Mouse (Mus musculus) large intestine, adult 2 months (tissue): Measurements from ENCODE around the gene Iqschfp. TPM values are rescaled to one million over a fixed set of nuclear protein-coding genes. Genes with fewer than 3 reads are reported as not detected.

Experiments
- DNase-seq: peaks from one replicate; pipeline ENCODE4 v3.0.0-alpha.2; 2012; ENCODE audit warnings: low read depth, low spot score
- whole genome bisulfite sequencing: fragments of 180-500 bp; shearing (Covaris S2); methylation state at CpG from one replicate; pipeline ENCODE4 v1.1.7; 2018; 5-methylcytosine and 5-hydroxymethylcytosine counted together
- polyA plus RNA-seq: library from polyadenylated mRNA; depleted of rRNA; stranded (reverse); fragments of >200 nt; gene quantifications from 2 replicates; pipeline ENCODE4 v1.2.3, GENCODE M21; 2012

Gene Iqschfp
- polyA plus RNA-seq, 1 experiment, result not detected

DNA sequence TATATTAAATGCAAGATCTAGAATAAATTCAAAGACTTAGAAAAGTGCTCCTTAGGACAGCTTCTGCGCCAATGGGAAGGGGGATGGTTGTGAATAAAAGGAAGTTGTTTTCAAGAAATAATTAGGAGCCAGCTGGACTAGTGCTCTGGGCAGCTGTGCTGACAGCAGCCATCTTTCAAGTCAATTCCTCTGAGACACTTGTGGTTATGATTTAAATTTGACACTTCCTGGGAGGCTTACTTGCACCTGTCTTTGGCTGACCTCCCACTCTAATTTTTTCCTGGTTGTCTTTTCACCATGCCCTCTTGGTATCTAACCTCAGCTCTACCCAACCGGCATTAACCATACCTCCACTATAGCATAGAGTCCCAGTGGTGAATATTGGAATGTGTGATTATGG is 55.0 kb downstream of the Iqschfp start:
- DNase-seq, result no peak
- 73% methylated on average over 2 of the region's 2 CpGs for WGBS

DNA sequence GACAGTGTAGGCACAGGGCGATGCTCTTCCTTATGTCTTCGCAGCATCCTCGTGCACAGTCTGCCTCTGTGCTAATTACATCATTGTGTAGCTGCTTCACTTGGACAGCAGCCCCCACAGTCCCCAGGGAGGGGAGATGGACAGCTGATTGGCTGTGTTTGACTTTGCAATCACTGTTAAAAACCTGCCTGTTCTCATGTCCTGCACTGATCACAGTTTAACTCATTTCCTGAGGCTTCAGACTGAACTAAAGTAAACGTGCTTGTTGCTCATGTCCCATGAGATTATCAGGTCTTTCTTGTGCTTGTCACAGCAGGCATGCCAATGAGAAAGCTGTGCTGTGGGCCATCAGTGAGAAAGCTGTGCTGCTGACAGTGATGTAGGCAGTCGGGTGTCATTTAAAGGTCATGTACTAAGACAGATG is 60.5 kb downstream of the Iqschfp start:
- no peak for DNase-seq
- 66% methylated on average over 5 of the region's 5 CpGs for WGBS

DNA sequence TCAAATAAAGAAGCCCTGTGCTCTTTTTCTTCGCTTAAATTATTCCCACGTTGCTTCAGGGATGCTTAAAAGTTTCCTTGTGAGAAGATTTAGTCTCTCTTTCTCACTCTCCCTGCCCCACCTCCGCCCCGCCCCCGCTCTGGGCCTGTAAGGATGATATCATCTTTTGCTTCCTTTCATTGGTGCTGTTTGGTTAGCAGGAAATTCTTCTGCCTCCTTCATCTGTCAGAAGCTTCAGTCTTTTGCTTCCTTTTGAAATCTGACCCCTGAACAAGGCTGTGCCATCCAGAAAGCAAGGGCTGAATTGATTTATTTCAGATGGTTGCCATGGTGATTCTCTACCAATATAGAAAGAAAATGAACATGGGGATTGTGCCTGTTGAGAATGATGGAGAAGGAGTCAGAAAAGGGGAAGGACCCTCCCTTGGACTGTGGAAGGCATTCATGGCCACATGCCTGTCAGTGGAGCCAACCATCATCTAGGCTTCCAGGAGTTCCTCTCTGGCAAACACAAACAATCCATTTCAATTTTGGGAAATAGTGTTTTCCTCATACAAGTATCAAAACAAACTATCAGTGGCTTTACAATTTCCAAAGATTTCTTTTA is 62.5 kb downstream of the Iqschfp start:
- 34% methylated on average over 5 of the region's 5 CpGs for WGBS

DNA sequence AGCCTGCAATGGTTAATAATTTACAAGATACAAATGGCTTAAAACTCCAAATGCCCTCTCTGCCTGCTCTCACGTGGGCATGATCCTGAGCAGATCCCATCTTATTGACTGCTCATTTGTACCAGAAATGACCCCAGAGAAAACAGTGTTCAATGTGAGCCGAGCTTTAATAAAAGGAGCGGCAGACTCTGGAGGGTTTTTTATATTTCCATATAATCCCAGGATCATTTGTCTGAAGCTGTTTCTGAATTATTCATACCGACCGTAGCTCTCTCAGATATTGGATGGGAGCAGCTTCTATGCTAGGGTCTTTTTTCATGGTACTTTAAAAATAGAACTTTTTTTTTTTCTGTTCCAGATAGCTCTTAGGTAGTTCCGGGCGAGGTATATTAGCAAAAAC is 67.6 kb downstream of the Iqschfp start:
- no peak for DNase-seq
- WGBS, result 71% methylated on average over 7 of the region's 7 CpGs

More for the DNA sequence above, 62.5 kb downstream of the Iqschfp start:
- DNase-seq, result no peak

DNA sequence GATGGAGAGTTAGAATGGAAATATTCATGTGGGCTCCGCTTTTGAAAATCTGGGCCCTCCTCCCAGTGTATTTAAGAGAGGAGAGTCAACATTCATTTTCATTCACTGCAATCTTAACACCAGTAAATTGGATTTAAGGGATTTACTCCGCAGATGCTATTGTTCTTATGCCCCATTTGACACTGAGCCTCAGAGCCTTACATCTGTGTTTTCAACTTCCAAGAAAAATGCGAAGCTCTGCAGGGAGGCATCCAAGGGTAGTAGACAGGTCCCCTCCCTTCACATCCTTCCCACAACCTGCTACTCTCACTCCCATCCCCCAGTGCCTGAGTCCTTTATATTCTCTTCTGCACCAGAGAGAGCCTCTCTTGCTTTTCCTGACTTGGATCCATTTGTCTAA is 68.1 kb downstream of the Iqschfp start:
- no peak for DNase-seq
- 79% methylated on average over 3 of the region's 3 CpGs for WGBS

DNA sequence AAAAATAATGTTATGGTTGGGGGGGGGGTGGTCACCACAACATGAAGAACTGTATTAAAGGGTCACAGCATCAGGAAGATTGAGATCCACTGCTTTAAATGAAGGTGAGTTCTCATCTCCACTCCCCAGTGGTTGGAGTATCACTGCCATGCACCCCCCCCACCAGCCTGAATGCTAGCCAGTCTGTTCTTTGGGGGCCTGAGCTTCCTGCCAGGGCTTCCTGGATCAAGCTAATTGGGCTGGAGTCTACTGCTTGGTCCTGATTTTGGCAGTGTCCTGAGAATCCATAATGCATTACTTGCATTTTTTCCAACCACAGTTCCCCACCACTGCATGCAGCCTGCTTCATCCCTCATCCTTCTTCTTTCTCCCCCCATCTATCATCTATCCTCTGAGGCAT is 68.7 kb downstream of the Iqschfp start:
- DNase-seq, result no peak

DNA sequence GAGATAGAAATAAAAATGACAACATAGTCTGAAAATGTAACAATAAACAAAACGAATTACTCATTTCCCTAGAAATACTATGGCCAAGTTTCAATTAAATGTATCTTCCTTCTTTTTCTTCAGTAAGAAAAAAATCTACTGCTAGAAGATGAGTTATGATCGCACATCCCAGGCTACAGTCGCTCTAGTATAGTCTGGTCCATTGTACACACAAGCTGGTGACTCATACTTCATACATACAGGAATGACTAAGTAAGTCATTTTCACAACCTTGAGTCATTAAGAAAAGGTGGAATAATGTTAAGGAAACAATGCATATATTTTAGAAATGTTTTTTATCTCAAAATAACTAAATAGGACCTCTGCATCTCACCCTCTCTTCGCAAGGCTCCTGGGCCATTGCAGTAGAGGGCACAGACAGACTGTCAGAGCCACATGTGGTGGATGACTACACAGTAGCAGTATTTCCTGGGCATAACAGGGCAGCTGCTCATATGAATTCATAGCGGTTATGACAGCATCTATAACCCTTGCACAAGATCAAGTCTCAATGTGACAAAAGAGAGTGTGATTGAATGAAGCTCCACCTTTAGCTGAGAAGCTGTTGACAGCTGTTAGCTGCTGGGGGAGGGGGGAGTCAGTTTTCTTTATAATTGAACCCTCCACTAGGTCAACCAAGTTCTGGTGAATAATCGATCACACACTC is 70.1 kb downstream of the Iqschfp start:
- DNase-seq, result no peak
- 84% methylated on average over 6 of the region's 6 CpGs for WGBS

DNA sequence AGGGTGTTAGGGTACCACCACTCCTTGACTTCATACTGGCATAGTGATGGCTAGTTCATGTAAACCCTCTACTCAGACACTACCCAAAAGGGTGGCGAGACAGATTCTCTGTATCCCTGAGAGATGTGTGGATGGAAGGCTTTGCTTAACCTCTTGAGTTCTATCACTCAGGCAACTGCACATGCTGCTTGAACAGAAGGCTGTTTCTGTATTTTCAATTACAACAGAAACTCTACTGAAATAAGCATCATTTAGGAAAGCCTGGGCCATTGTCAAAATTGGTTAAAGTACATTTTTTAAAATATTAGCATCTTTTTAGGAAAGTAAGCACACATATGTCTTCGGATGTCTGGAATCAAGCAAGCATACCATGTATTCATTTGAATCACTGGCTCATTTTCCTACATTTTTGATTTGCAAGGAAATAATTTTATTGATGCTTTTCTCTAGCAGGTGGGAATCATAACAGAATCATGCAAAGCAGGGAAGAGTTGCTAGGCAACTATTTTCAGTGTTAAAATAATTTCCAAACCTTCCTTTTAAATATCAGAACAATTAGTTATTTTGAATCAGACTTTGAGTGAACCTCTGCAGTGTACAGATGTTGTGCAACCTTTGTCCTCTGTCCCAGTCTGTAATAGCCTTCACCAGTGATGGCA is 82.4 kb downstream of the Iqschfp start:
- 86% methylated on average over 2 of the region's 2 CpGs for WGBS
- no peak for DNase-seq

DNA sequence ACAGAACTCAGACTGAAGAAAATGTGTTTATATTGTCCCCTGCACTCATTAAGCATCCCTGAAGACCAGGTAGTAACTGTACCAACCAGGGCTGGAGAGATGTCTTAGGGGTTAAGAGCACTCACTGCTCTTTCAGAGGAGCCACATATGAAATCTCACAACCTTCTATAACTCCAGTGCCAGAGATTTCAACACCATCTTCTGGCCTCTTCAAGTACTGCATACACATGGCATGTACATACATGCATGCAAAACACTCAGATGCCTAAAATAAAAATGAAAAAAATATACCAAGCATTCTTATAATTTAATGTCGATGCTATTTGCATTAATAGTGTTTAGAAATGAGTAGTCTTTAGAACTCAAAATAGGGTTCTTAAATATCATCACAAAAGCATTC is 88.0 kb downstream of the Iqschfp start:
- no peak for DNase-seq
- 74% methylated on average over 1 of the region's 1 CpGs for WGBS

DNA sequence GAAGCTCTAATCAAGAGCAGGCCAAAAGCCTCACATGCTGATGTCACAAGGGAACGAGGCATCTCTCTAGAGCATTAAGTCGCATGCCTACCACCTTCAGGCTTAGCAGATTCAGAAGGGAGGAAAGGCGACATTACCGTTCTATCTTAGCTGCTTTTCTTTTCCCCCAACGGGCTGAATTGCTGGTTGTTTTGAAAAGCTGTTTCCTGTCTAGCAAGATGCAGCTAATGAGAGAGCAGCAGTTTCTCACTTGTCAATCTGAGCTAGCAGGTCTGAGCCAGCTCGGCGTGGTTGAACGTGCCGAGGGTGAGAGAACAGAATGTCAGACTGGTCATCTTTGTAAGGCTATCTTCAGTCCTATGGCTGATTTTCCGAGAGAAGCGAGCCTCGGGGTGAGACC is 91.3 kb downstream of the Iqschfp start:
- 63% methylated on average over 12 of the region's 12 CpGs for WGBS
- DNase-seq, result no peak

DNA sequence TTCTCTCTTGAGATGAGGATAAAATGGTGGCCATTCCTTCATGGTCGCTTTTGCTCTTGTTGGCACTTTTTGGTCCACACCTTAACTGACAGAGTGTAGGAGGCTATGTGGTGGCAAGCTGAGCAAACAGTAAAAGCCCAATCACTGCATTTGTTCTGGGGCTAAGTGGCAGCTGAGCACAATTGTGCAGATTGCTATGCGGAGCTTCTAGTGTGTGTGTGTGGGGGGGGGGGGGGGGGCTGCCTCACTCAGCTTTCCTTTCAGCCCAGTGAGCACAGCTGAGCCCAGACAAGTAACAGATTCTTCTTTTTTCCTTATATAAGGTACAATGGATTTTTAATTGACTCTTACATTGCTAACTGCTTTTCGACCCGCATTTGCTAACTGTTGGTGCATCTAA is 110.4 kb downstream of the Iqschfp start:
- DNase-seq, result no peak
- WGBS, result 76% methylated on average over 4 of the region's 4 CpGs

DNA sequence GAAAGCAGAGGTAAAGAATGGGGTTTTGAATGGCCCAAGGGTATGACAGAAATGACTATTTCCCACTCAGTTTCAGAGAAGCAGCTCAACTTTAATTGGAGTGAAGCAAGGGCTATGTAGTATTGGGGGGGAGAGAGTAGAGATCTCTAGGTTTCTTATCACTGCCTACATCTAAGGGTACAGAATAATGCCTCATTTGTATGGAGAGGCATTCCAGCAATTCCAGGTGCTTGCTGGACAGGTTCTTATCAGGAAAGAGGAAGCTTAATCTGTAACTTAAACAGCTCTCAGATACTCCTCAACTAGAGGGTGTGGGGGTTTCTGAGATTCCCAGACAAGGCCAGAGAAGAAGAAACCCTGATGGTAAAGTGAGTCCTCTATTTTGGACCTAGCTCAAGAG is 120.3 kb downstream of the Iqschfp start:
- no peak for DNase-seq

DNA sequence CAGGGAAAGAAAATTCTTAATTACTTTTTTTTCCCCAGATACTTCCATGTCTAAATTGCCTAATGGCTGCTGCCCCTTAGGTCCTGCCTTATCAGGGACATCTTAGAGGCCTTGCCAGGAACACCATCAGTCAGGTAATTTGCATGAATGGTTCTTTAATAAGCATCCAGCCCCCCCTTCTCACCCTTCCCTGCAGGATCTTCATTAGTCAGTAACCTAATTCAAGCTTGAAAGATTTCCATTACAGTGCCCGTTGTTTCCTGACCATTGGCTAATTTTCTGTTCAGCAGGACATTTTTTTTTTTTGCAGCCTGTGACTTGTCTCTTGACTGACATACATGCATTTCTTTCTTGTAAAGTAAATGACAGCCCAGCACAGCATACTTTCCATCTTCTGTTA is 123.8 kb downstream of the Iqschfp start:
- 85% methylated on average over 1 of the region's 1 CpGs for WGBS
- DNase-seq, result no peak

DNA sequence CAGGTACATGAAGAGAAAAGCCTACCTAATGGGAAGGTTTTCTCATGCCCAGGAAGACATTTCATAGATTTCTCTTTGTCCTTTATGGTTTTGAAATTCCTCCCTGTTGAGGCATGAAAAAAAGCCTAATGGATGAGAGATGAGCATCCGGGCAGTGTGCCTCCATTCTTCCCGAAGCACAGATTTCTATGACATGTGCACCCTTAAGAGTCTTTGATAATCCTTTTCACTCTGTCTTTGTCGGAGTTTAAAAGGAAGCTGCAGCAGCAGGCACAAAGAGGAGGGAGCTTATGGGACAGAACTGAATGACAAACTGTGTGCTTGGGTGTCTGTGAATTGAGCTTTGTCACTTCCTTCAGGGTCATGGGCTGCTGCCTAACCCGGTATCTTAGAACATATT is 127.4 kb downstream of the Iqschfp start:
- DNase-seq, result no peak
- WGBS, result 78% methylated on average over 4 of the region's 4 CpGs

DNA sequence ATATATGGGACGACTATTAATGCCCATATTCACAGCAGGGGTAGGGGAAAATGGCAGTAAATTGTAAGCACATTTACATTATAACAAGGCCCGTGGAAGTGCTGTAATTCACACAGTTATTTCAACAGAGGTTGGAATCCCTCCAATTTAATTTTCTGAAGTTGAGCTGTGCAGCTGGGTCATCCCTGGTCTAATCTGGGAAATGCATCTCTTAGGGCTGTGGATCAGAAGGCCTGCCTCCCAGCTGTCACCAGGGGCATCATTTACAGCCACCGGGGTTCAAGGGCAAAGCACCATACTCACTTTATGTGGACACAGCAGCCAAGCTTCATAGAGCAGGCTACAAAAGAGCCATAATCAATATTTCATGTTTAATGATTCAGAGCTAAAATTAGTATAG is 144.1 kb downstream of the Iqschfp start:
- no peak for DNase-seq
- WGBS, result 44% methylated on average over 3 of the region's 3 CpGs

DNA sequence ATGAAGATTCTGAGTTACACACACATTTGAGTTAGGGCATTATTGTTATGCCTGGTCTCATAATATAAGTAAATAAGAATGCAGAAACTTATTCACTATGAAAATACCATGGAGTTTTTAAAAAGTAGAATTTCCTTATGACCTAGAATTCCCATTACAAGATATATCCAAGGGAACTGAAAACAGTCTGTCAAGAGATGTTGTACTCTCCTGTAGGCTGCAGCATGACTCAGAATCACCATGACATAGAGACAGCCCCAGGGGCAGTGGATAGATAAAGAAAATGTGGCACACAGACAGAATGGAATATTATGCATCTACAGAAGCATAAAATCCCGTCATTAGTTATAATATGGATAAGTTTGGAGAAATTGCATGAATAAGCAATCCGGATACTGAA is 150.9 kb downstream of the Iqschfp start:
- no peak for DNase-seq
- WGBS, result 90% methylated on average over 2 of the region's 2 CpGs

DNA sequence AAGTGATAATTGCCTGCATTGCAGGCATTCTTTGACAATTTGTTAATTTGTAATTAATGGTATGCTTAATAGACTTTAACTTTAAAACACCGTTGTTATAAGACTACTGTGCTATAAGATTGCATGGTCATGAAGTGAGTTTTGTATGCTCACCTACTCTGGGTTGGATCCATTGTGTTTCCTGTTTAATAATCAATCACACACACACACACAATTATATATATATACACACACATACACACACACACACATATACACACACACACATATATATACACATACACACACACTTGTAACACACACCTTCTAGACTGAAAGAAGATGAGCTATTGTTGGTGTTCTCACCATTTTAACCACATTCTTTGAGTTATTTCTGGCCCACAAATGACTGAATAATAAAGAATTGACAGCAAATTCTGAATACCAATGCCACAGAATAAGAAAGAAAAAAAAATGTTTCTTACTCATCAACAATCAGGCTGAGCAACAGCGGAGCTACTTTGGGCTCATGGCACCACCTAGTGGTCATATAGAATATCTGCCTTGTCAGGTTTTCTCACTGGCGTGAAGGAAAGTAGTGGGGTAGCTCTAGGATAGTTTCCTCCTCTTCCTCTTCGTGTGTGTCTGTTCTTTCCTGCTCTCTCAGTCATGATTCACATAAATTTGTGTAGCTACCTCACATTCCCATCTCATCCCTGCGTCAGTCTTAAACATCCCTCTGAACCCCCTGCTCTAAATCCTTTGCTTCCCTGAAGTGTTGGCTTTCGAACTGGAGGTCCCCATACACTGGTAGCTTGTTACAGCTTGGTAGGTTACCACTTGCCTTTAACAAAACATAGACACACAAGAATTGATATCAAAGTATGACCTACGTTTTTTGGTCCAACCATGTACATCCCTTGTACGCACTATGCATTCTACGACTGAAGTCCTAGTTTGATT is 153.7 kb downstream of the Iqschfp start:
- 48% methylated on average over 9 of the region's 9 CpGs for WGBS
- DNase-seq, result peak; percentile 33

DNA sequence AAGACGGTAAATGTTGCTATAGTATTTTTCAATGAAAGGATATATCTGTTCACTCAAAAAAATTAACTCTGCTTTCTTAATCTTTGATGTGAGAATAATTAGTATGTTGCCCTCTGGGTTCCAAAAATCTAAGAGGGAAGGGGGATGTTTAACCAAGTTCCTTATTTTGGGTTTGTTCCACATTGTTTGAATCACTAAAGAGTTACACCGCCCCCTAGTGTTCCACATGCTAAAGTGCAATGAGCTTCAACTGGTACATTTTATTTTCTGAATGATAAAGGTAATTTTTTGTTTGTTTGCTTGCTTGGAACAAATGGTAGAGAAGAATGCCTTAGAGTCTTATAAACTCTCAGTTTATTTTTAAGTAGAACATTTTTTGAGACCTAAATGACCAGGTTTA is 161.5 kb downstream of the Iqschfp start:
- WGBS, result 46% methylated on average over 2 of the region's 2 CpGs

DNA sequence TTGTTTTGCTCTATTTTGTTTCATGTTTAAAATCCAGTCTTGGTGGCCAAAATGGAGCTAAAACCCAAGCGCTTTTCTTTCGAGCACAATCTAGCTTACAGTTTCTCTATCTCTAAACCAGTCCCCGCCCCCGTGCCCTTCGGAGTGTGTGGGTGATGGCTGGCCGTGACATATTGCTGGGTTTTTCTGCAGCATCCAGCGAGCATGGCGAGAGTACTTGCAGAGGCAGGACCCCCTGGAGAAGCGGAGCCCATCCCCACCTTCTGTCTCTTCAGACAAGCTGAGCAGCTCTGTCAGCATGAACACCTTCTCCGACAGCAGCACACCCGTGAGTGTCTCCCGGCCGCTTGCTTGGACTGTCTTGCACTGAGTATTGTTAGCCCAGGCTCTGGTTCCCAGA is 163.0 kb downstream of the Iqschfp start:
- DNase-seq, result no peak
- WGBS, result 52% methylated on average over 13 of the region's 13 CpGs

More for the DNA sequence above, 161.5 kb downstream of the Iqschfp start:
- no peak for DNase-seq
